Mouse (Mus musculus) G1E (cell line): ENCODE data around the gene Fancd2.

Experiments
- CTCF ChIP-seq: IDR thresholded peaks from 2 replicates; pipeline ENCODE4 v1.5.1; 2012; ENCODE audit warnings: low read depth, low read length, inconsistent platforms, mixed read lengths
- GATA1 ChIP-seq: IDR thresholded peaks from 2 replicates; pipeline ENCODE4 v1.6.1; 2012; ENCODE audit warnings: borderline replicate concordance, low read length, inconsistent platforms, mixed read lengths
- TAL1 ChIP-seq: conservative IDR thresholded peaks from 2 replicates; pipeline ENCODE4 v1.6.1; 2012; ENCODE audit warnings: low read depth, low read length, inconsistent platforms, mixed read lengths

DNA sequence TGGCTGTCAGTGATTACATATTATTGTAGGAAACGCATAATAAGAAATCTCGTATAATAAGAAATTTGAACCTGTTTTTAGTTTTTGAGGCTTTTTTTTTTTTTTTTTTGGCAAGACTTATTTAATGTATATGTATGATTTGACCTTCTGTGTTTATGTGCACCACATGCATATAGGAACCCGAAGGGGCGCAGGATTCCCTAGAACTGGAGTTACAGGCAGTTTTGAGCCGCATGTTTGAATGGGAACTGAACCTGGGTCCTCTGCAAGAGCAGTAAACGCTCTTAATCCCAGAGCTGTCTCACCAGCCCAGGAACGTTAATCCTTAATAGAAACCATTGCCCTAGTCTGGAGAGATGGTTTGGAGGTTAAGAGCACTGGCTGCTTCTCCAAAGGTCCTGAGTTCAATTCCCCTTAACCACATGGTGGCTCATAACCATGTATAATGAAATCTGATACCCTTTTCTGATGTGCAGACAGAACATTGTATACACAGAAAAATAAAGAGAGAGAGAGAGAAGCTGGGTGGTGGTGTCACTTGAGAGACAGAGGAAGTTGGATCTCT lies 440 bp downstream of the Fancd2 start:
- TF ChIP-seq CTCF (no peak), TAL1 (no peak), GATA1 (no peak)
